Mouse (Mus musculus): ENCODE data around the gene Kcnab2.

The Kcnab2 gene

GRCm38 (mm10) chr4:152477466-152478223, at the start of gene Kcnab2:
Gene Kcnab2, minus strand, starts transcription at chr4:152477871.
- peak; percentile 98 to 99 for DNase-seq

DNA sequence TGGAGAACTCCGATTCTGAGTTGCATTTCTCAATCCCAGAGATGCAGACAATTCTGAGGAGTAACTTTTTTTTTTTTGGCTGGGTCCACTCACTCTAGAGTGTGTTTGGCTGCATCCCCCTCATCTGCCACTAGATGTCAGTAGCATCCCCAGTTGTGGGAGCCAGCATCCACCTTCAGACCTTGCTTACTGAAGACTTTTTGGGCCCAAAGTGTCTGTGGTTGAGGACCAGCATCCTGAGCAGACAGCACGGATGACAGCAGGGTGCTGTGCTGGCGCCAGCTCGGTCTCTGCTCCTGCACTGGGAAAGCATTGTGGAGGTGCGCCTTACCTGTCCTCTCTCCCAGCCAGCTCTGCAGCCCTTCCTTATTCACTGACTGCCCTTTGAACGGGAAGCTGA, 42.4 kb upstream of the Kcnab2 start:
- peak in 1 of 2 experiments; percentile 55 for DNase-seq

- no peak for DNase-seq
Observed at GRCm38 (mm10) chr4:152519106-152519505, 41.4 kb upstream of the Kcnab2 start.

DNA sequence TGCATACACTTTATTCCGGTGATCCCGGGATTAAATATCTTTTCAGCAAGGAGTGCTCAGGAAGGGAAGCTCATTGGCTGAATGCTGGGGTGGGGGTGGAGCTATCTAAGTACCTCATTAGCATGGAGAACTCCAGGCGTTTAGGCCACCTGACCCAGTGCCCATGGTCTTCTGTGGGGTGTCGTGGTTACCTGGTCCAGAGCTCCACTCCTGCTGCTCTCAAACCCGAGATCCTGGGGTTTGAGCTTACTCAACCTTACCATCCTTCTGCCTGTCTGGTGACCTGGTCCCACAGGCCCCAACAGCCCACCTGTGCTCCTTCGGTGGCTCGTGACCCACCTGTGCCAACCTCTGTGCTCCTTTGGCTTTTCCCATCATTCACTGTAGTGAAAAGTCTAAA, 37.2 kb upstream of the Kcnab2 start:
- no peak for DNase-seq

DNA sequence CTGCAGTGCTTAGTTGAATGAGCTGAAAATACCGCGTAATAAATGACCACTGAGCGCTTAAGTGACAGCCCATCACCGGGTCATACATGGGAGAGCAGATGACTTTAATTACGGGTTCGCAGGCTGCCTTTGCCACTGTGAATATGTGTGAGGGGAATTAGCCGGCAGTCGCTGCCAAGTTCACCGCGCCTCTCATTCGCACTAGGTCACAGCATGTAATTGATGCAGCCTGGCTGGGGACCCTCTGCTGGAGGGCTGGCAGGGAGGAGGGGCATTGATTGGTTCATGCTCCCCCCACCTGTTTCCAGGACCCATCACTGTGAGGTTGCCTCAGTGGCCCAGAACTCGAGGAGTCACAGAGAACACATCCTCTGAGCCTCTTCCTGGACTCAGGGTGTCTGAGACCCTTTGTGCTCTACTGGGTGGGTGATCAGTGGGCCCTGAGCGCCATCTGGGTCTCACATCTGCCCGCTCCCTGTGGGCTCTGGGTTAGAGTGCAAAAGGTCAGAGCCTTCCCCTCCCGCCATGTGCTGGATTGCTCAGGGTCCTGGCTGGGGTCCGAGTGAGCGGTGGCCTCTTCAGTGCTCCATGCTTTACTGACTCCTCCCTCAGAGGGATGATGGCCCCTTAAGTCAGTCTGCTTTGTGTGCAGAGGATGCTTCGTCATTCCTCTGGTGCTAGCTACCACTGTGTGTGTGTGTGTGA, 34.7 kb upstream of the Kcnab2 start:
- DNase-seq: no peak

DNA sequence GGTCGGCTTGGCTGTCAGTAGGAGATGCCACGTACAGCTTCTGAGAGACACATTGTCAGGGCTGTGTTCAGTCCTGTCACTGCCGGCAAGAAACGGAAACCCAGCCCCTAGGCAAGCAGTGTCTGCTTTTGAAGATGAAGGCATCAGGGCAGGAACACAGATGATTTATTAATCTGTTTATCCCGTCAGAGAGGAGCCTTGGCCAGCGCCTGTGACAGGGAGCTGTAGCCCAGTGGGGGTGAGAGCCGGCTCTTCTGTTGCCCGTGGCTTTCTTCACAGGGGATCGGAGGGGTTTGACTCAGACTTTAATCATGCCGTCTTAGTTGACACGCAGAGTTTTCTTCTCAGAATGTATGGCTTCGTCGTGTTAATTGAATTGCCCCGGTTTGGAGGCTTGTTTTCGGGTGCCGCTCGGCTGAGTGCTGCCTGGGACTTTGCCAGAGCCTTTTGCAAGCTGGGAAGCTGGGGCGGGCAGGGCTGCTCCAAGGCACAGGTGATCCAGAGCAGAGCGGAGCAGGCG, 16.7 kb upstream of the Kcnab2 start:
- no peak for DNase-seq

DNA sequence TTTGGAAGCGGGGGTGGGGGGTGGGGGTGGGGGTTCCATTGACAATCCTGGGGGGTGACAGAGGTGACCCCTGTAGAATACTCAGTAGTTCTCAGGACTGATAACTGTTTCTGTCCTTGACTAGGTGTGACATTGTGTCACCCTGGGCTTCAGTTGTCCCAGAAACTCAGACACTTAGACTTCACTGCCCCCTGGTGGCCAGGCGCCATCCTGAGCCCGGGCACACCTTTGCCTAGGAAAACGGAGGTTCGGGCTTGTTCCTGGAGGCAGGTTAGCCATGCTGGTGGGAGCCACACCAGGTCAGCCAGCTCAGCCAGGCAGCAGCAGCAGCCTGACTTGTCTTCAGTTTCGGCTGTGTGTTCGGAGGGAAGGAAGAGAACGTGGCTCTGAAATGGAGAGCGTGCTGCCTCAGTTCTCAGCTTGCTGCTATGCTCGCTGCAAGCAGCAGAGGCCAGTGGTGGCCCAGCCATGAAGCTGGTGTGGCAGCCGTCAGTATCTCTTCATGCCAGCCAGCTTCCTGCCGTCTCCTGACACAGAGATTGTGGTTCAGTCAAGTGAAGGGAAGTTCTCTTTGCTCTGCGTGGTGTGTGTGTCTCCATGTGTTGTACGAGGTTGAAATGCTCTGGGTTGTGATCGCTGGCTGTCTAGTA, 13.7 kb upstream of the Kcnab2 start:
- DNase-seq: peak; percentile 64 to 88

DNA sequence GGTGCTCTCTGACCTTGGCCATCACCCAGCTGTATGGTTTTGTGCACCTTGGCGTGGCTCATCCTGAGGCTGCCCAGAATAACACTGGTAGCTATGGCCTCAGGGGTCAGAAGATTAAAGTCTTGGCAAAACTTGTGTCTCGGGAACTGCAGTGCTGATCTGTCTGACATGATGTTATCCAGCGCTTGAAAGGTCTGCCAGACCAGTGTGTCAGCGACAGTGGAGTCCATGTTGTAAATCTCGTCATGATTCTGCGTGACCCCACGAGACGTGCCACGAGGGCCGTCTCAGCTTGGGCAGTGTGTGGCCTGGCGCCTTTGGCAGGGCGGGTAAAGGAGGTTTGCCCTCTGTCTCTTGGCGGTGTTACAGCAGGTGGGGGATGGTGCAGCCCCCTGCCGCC, 12.6 kb upstream of the Kcnab2 start:
- DNase-seq: no peak

GRCm38 (mm10) chr4:152488046-152488445, 10.4 kb upstream of the Kcnab2 start:
- no peak for DNase-seq

DNA sequence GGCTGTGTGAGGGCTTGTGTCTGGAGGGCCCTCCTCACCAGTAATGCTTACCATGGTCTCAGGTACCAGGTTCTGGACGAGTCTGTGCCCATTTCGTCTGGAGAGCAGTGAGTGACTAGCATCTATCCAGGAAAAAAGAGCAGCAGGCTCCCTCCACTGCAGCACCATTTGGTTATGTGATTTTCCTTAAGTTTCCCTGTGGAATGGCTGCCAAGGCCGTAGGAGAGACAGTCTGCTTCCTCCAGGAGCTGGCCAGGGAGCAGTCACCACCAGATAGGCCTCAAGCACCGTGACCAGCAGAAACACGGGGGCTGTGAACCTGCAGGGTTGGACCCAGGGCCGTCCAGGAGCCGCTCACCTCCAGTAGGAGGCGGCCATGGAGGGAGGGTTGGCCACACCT, 2.8 kb upstream of the Kcnab2 start:
- no peak for DNase-seq

DNA sequence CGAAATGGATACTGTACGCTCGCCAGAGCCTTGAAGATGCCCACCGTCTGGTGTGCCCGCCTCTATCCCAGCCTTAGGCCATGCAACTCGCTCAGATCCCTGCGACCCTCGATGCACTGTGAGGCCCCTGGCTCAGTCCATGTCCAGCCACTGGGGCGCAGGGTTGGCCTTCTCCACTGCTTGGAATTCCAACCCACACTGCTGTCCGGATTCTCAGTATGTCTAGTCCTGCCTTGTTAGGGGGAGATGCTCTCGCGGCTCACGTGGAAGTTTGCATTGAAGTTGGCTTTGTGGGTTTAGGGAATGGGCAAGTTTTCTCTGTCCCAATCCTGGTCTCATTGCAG, 525 bp upstream of the Kcnab2 start:
- no peak for DNase-seq

DNA sequence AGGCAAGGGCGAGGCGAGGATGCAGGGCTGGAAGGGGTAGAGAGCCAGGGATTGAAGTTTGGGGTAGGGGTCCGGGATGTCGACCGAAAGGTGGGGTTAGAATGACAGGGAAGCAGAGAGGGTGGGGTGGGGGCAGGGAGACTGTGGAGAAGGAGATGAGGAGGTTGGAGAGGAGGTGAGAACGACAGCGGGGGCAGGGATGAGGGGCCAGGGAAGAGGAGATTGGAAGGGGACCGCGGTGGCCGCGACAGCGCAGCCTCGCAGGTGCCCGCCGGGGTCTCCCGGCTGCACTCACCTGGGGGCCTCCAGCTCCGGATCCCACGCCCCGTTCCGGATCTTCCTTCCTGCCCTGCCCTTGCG, 585 bp downstream of the Kcnab2 start:
- no peak for DNase-seq

- DNase-seq: peak; percentile 7 to 8
Observed at GRCm38 (mm10) chr4:152476427-152477023, 1.1 kb downstream of the Kcnab2 start, which contains the start of gene Nphp4. Gene Nphp4, plus strand, starts transcription at chr4:152476706.

DNA sequence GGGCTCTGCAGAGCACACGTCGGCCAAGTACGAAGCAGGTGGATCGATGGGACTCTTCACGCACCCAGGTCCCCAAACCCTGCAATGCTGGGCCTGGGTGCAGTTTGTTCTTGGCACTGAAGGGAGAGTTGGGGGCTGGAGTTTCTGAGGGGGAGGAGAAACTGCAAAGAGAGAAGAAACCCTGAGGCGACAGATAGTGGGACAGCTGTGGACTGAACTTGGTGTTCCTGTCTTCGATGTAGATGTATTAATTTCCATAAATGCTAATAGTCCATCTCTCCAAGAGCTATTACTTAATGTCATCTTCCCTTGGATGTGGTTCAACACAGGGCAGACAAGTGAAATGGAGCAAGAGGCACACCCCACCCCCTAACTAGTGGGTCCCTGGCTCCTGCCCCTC, 1.7 kb downstream of the Kcnab2 start:
- DNase-seq: no peak

DNA sequence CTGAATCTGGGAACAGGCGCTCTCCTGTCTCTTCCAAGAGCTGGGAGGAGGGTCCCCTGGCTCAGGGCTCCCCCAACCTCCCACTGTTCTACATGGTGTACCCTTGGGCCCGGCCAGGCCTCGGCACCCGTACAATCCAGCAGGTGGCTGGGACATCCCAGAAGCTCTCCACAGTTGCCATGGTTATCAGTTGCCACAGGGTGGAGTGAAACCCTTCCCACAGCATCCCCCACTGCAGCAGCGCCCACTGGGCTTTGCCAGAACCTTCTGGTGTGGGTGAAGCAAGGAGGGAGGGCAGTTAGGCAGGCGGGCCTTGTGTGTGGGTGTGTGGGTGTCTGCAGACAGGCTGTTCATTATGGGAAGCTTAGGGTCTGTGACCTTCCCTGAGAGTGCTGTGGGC, 9.7 kb downstream of the Kcnab2 start:
- DNase-seq: no peak

DNA sequence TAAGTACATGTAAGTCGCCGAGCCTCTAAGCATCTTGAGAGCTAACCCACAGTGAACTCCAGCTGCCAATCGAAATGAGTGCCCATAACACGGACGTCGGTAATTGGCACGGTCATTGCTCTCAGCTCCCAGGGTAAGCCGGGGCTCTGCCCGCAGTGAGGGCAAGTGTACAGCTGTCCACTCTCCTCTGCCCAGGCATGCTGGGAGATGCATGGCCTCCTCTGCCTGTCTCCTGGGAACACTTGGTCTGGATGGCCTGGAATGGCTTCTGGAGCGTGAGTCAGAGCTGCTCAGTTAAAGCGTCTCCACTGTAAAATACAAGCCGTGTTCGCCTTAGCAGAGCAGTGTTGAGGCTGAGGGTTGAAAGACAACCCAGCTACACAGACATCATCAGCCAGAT, 11.1 kb downstream of the Kcnab2 start:
- DNase-seq: no peak

- no peak for DNase-seq
Observed at GRCm38 (mm10) chr4:152465116-152465515, 12.6 kb downstream of the Kcnab2 start.

GRCm38 (mm10) chr4:152463147-152463546, 14.5 kb downstream of the Kcnab2 start:
- DNase-seq: no peak

GRCm38 (mm10) chr4:152462516-152462915, 15.2 kb downstream of the Kcnab2 start:
- no peak for DNase-seq

- DNase-seq: no peak
Observed at GRCm38 (mm10) chr4:152457673-152458072, 20.0 kb downstream of the Kcnab2 start.

DNA sequence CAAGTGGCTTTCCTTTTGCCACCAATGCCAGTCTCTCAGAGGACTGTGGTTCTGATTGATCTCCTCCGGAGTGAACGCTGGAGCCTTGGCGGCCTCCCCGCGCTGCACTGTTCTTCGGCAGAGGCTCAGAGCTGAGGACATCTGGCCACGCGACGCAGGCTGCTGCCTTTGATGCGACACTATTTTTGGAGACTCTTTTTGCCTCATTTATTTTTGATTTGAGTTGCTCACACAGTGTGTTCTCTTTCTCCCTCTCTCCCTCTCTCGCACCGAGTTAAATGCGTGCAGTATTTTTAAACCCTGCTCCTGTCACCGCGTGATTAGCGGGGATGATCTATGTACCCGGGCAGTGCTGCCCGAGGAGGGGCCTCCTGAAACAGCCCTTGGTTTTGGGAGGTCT, 21.1 kb downstream of the Kcnab2 start:
- no peak for DNase-seq

DNA sequence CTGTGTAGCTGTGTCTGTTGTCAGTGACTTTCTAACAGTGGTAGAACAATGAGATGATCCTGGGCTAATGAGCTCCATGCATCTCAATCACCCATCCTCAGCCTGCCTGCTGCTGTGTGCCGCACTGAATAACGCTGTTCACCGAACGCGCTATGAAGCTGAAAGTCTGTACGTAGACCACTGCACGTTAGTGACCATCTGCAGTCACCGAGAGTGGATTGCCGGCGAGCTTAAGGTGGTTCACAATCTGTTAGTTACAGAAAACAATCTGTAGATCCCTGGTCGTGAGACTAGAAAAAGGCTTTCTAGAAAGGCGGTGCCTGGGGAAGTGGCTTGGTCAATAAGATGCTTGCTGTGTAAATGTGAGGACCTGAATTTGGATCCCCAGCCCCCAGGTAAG, 23.5 kb downstream of the Kcnab2 start:
- no peak for DNase-seq

DNA sequence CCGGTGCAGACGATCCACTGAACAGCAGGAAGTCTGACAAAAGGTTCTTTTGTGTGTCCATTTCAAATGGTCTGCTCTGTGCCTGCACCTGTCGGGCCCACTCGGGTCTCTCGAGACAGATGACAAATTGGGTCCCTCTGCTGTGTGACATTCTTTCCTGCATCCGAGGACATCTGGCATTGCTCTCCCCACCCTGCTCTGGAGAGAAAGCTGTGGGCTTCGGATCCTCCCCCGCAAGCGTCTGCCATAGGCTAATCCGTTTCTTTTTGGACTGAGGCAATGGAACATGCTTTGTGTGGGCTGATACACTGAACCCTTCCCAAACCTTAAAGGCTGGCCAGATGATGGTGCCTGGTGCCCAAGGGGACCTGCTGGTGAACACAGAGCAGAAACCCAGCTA, 24.6 kb downstream of the Kcnab2 start:
- DNase-seq: no peak

Data from spleen, adult 18-20 months (tissue).